ENCODE assay signal across 19 mouse cellular contexts in genomic region chr3:22181026-22181425, GRCm38 (mm10).
"Had no signal": no experiment of that assay in that cellular context is flagged by ENCODE, and none has a peak within 500 bp of the region (broad histone marks: within the 10 kb centered on the region; RNA-seq: fewer than 3 reads in every experiment).

No protein-coding gene starts in this region.

- H3K4me3 ChIP-seq: limb, embryonic 12.5 days; limb, embryonic 15.5 days; lung, embryonic 15.5 days; megakaryocyte, embryonic 14.5 days; midbrain, embryonic 10.5 days; midbrain, embryonic 13.5 days; myocyte; neural tube, embryonic 13.5 days had no signal

- H3K9me3 ChIP-seq: limb, embryonic 12.5 days; limb, embryonic 15.5 days; lung, embryonic 15.5 days; megakaryocyte, embryonic 14.5 days; midbrain, embryonic 10.5 days; midbrain, embryonic 13.5 days; neural tube, embryonic 13.5 days had no signal

- DNase-seq: kidney, adult 18-20 months; kidney, postnatal 25 days; left cerebral cortex, postnatal 4 days; lung, adult 18-20 months; lung, postnatal 10 days; lung, postnatal 36 days; thymus, adult 18-20 months; thymus, postnatal 36 days had no signal

- H3K4me1 ChIP-seq: limb, embryonic 12.5 days; limb, embryonic 15.5 days; lung, embryonic 15.5 days; midbrain, embryonic 10.5 days; midbrain, embryonic 13.5 days; neural tube, embryonic 13.5 days had no signal

- H3K27ac ChIP-seq: kidney, postnatal 0 days; limb, embryonic 12.5 days; limb, embryonic 15.5 days; liver, embryonic 14.5 days; lung, embryonic 15.5 days; midbrain, embryonic 10.5 days; midbrain, embryonic 13.5 days; neural tube, embryonic 13.5 days had no signal

- H3K4me2 ChIP-seq: limb, embryonic 12.5 days; limb, embryonic 15.5 days; lung, embryonic 15.5 days; midbrain, embryonic 13.5 days; neural tube, embryonic 13.5 days had no signal

- ATAC-seq: midbrain, embryonic 13.5 days; midbrain, embryonic 16.5 days had no signal

- H3K36me3 ChIP-seq: limb, embryonic 12.5 days; limb, embryonic 15.5 days; lung, embryonic 15.5 days; midbrain, embryonic 10.5 days; midbrain, embryonic 13.5 days; neural tube, embryonic 13.5 days had no signal

- H3K9ac ChIP-seq: limb, embryonic 12.5 days; limb, embryonic 15.5 days; liver, embryonic 14.5 days; lung, embryonic 15.5 days; midbrain, embryonic 13.5 days; neural tube, embryonic 13.5 days had no signal

- H3K27me3 ChIP-seq: limb, embryonic 12.5 days; limb, embryonic 15.5 days; lung, embryonic 15.5 days; megakaryocyte, embryonic 14.5 days; midbrain, embryonic 13.5 days; neural tube, embryonic 13.5 days had no signal
